Mouse (Mus musculus) heart, postnatal 14 days (tissue): ENCODE results near the gene Zcwpw1. TPM values are rescaled to one million over a fixed set of nuclear protein-coding genes. Genes with fewer than 3 reads are reported as not detected.

Experiments
- DNase-seq, 2 experiments: peaks; one replicate each; pipeline ENCODE4 v3.0.0; 2021 to 2022
- intact Hi-C: fragments of 180-260 bp; cut with DNase I; formaldehyde crosslinking; loops from one replicate; pipeline ENCODE4 v1.15.1; 2025
- total RNA-seq, 2 experiments: library from RNA; stranded (reverse); gene quantifications; 2 replicates each; pipeline ENCODE4 v1.2.3; 2021

The Zcwpw1 gene
- total RNA-seq, 2 experiments from 2014 or later: 1.1 to 1.3 TPM

- no peak for DNase-seq
- intact Hi-C loops: loop anchor here (10.0 kb wide), 2 partner anchors 373 to 817 kb away; partner anchors contain the start of genes Cldn15 and Zfp113
Measured at GRCm38 (mm10) chr5:137781661-137782060, 5.9 kb upstream of the Zcwpw1 start.

GRCm38 (mm10) chr5:137782776-137783522 lies 4.6 kb upstream of the Zcwpw1 start:
- no peak for DNase-seq
- intact Hi-C loops: loop anchor here (10.0 kb wide), 2 partner anchors 372 to 818 kb away; partner anchors contain the start of genes Cldn15 and Zfp113

DNA sequence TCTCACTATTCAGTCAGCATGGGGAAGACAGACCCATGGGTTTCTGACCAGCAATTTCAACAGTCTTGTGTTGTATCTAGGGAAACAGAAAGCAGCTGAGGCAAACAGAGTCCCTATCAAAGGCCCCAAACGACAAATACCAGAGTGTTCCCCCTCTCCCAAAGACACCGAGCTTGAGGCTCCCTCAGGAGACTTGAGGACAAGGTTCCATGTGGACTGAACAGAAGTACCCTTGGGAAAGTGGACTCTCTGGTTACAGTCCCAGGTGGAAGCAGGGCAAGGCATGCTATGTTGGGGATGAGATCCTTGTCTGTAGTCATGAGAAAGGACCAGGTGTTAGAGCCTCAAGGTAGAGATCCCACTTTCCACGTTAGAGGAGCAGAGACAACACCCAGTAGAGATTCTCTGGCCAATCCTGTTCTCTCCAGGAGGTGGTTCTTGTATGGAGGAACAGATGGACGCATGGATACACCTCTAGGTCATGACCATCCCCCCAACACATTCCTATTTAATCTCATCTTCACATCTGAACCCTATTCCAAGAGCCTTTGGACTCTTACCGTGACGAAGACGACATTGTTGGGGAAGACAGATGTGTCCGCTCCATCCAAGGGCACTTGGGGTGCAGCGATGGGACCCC lies 3.6 kb upstream of the Zcwpw1 start:
- intact Hi-C loops: loop anchor here (10.0 kb wide), 2 partner anchors 371 to 819 kb away; partner anchors contain the start of genes Cldn15 and Zfp113
- no peak for DNase-seq

DNA sequence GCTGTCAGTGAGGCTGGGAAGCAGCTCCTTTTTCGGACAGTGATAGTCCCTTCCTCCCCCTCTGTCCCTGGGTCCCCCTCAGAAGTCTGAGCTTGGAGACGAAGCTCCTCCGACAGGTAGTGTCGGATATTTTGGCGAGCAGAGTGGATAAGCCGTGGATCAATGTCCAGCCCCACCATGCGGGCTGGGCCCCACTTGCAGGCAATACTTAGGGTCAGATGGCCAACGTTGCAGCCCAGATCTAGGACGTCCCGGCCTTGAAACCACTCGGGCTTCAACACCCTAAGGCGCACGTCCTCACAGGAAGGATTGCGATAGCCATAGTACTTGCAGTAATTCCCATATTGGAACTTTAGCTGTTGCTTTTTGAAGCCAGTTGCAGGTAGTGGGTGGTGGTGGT lies 3.1 kb upstream of the Zcwpw1 start:
- intact Hi-C loops: loop anchor here (10.0 kb wide), 2 partner anchors 370 to 820 kb away; partner anchors contain the start of genes Cldn15 and Zfp113
- no peak for DNase-seq

DNA sequence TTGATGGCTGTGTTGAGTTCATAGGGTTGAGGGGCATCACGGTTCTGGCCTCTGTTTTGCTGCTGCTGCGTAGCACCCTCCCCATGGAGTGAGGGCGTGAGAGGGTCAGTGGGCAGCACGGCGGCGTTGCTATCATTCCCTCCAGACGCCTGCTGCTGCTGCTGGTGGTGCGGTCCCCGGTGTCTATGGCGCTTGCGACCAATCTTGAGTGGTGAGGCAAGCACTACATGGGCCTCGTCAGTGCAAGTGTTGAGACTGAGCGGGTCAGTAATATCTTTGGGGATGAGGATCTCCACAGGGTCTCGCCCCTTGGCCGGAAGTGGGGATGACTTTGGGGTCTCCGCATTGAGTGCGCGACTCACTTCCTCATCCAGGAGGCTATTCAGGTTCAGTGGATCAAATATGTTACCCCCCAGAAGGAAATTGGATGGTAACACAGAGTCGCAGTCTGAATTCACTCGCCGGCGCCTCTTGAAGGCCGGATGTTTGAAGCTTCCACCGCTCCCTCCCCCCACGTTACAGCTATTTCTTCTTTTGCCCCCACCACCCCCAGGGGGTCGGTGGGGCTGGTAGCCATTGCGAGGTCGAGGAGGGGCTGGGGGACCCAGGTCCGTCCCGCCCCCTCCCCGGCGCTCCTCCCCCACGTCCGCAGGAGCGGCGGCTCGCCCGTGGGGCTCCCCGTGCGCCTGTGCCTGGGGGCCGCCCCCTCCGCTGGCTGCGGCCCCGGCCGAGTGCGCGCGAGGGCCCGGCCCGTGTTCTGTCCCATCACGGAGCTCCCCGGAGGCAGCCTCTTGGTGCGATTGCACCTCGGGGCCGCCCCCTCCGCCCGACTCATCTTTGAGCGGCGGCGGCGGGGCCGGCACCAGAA lies 2.2 kb upstream of the Zcwpw1 start:
- DNase-seq: peak; percentile 61 to 65
- intact Hi-C loops: loop anchor here (10.0 kb wide), 2 partner anchors 369 to 821 kb away; partner anchors contain the start of genes Cldn15 and Zfp113

DNA sequence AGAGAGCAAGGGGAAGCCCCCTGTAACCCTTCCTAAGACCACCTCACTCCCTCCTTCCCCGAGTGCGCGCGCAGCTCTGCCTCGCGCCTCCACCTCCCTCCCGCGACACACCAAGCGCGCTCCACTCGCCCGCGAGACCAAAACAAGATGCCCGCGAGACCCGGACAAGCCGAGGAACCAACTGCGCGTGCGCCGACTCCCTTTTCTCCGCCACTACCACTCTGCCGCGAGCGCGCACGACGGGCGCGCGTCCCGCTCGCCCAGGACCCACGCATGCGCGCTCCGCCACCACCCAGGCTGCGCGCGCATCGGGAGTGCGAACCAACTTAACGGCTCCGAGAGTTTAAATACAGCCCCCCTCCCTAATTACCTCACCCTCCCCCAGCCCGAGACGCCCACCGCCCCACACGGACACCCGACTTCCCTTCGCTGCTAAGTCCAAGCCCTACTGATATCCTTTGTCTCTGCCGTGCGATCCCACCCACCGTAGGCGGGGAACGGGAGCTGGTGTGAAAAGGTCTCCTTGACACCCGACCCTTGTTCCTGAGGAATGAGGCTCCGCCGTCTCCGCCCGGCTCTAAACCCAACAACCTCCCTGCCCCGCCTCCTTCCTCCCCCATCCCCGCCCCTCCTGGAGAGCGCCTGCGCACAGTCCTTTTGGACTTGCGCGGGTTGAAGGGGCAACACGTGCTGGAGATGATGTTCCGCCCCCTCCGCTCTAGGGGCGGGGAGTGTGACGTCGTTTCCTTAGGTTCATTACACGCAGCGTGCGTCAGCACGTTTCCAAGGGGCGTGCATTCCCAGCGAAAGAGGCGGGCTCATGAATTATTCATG lies 1.3 kb upstream of the Zcwpw1 start:
- intact Hi-C loops: loop anchor here (10.0 kb wide), 2 partner anchors 368 to 822 kb away; partner anchors contain the start of genes Cldn15 and Zfp113

DNA sequence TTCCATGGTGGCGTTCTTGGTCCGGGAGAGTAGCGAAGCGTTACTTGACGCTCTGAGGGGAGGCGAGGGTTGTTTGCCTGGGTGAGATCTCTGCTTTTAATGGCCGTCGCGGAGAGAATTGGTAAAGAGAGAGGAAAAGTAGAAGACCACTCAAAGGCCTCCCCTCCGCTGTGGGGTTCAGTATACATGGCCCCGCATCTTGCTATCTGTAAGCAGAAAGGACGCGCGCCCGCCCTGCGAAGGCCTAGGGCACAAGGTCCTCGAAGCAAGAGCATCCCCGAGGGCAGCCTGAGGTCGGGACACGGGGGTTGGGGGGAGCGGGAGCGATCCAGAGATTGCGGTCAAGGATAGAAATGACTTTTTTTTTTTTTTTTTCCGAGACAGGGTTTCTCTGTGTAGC lies 573 bp downstream of the Zcwpw1 start:
- DNase-seq: no peak
- intact Hi-C loops: loop anchor here (10.0 kb wide), 2 partner anchors 367 to 823 kb away; partner anchors contain the start of genes Cldn15 and Zfp113

More for the DNA sequence above, 1.3 kb upstream of the Zcwpw1 start:
- DNase-seq: peak; percentile 99 to 100

DNA sequence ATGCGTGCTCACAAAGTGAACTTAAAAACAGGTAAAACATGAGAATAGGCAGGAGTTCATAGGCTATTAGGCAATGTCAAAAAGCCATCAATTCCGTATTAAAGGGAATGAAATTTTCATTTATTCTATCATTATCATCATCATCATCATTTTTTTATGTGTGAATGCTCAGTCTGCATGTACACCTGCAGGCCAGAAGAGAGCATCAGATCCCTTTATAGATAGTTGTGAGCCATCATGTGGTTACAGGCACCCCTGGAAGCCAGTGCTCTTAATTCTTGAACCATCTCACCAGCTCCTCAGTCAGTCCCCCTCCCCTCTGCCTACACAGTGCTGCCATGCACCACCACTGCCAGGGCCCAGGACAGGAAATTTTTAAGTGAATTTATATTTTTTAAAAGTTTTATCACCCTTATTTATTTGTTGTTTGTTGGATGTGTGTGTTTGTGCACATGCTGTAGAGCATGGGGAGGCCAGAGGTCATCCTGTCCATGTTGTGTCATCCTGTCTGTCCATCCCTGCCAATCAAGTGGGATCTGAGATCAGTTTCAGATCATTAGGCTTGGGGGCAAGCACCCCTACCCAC lies 1.4 kb downstream of the Zcwpw1 start:
- no peak for DNase-seq
- intact Hi-C loops: loop anchor here (1.0 to 10.0 kb wide), 3 partner anchors 89 to 824 kb away; partner anchors contain the start of genes Cldn15 and Zfp113

DNA sequence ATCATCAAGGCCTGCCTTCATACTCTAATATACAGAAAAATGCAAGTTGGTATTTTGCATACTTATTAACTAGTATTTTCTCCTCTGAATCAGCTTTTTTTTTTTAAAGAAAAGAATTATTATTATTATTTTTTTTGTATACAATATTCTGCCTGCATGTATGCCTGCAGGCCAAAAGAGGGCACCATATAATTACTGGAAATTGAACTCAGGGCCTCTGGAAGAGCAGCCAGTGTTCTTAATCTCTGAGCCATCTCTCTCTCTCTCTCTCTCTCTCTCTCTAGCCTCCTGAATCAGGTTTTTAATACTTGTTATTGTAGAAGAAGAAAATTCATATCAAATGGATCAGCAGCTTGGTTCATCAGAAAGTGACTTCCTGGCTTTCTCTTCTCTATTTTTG lies 4.0 kb downstream of the Zcwpw1 start:
- DNase-seq: no peak
- intact Hi-C loops: loop anchor here (10.0 kb wide), 1 partner anchor 343 kb away; no protein-coding TSS in a partner anchor

DNA sequence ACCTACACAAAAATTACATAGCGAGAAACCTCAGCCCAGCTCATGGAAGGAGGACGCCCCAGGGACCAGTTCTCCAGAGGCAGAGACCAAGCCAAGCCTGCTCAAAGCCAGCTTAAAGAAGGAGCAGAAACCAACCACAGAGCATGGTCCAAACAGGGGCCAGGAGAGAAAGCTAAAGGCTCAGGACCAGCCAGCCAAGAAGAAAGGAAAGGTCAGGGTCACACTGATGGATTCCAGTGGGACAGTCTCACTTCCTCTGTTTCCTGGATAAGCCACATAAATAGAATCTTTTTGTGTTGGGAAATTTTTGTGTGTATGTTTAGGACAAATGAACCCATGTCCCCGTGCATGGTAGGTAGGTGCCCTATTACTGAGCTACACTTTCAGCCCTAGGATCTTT lies 9.0 kb downstream of the Zcwpw1 start:
- intact Hi-C loops: loop anchor here (5.0 to 10.0 kb wide), 2 partner anchors 156 to 338 kb away; no protein-coding TSS in a partner anchor
- no peak for DNase-seq

DNA sequence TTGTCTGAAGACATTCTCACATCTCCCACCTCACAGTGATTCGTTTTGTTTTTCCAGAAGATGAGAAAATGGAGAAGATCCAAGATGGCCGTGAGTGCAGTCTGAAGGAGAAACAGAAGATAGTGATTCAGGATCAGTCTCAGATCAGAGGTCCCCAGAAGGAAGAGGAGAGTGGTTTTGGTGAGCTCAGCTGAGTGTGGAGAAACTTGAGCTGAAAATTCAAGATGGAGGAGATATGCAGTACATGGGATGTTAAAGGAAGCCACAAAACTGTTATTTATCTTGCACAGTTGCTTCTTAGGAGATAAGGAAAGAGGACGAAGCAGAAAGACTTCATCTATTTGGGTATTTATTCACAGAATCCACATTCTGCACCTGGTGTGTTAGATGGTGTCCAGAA lies 13.3 kb downstream of the Zcwpw1 start:
- intact Hi-C loops: no loop called here
- no peak for DNase-seq

- intact Hi-C loops: no loop called here
- no peak for DNase-seq
Measured at GRCm38 (mm10) chr5:137806158-137806557, 18.6 kb downstream of the Zcwpw1 start.

DNA sequence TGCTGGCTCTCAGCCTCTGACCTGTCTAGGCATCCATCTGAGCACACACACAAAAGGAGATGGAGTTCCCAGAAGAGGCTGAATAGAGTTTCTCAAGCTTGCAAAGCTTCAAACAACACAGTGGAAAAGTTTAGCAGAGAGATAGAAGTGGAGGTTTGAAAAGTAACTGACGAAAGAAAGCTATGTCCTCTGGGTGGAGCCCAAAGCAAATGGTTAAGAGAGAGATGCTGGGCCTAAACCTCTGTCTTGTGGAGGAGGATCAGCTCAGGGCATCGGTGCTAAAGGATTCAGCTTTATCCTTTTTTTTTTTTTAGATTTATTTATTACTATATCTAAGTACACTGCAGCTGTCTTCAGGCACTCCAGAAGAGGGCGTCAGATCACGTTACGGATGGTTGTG lies 20.7 kb downstream of the Zcwpw1 start:
- intact Hi-C loops: no loop called here

GRCm38 (mm10) chr5:137817466-137818222 lies 30.0 kb downstream of the Zcwpw1 start:
- no peak for DNase-seq
- intact Hi-C loops: no loop called here

More for the DNA sequence above, 20.7 kb downstream of the Zcwpw1 start:
- DNase-seq: no peak

DNA sequence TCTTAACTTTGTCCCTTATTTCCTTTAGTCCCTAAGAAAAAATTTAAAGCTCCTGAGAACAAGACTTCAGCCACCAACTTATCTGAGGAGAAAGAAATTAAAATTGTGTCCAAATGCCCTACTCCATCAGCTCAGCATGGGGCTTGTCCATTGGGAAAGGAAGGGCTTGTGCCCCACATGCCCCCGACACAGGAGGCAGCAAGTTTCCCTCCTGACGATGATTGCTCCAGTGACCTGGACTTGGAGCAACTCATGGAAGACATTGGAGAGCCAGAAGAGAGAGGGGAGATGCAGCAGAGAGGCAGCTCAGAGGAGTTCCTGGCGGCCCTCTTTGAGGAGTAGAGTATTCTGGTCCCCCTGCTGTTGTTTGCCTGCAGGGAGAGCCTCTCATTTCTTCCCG lies 34.5 kb downstream of the Zcwpw1 start:
- intact Hi-C loops: no loop called here
- DNase-seq: no peak

- intact Hi-C loops: no loop called here
- no peak for DNase-seq
Measured at GRCm38 (mm10) chr5:137822602-137823001, 35.0 kb downstream of the Zcwpw1 start.

GRCm38 (mm10) chr5:137823455-137824045 lies 36.0 kb downstream of the Zcwpw1 start:
- intact Hi-C loops: no loop called here
- no peak for DNase-seq

DNA sequence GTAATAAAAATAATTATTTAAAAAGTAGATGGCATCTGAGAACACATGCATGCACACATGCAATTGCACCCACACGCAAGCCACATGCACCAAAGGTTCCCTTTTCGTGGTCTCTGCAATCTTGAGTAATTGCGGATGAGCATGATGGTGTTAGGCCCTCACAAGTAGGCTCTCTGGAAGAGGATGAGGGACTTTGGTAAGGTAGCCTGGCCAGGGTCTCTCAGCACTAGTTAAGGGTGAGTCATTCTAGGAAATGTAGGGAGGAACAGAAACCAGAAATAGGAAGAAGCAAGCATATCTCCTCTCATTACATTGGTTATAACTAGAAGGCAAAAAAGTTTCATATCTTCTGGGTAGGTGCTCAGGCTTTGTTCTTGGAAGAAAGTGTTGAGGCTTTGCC lies 37.4 kb downstream of the Zcwpw1 start:
- no peak for DNase-seq
- intact Hi-C loops: no loop called here
